Mouse (Mus musculus) thymus, adult 2 months (tissue): ENCODE measurements around the gene A930018P22Rik.
"Not testable (repeated sequence)": the region's sequence is repeated elsewhere in the genome, so short reads cannot be mapped to it uniquely, and the experiment has no call there.

Source experiments
- CTCF ChIP-seq: fragments of 200-500 bp; IDR thresholded peaks from 2 replicates; pipeline ENCODE4 v1.5.1; 2012; ENCODE audit warnings: mild to moderate bottlenecking, control low read depth, low read length, moderate library complexity, borderline replicate concordance; ENCODE audit not compliant: control insufficient read depth, poor library complexity, insufficient read depth; ENCODE audit errors: extremely low read depth
- POLR2A ChIP-seq: fragments of 200-500 bp; IDR thresholded peaks from 2 replicates; pipeline ENCODE4 v1.6.1; 2012; ENCODE audit warnings: mild to moderate bottlenecking, low read length, control low read depth, moderate library complexity; ENCODE audit not compliant: control insufficient read depth, poor library complexity, insufficient read depth; ENCODE audit errors: extremely low read depth

DNA sequence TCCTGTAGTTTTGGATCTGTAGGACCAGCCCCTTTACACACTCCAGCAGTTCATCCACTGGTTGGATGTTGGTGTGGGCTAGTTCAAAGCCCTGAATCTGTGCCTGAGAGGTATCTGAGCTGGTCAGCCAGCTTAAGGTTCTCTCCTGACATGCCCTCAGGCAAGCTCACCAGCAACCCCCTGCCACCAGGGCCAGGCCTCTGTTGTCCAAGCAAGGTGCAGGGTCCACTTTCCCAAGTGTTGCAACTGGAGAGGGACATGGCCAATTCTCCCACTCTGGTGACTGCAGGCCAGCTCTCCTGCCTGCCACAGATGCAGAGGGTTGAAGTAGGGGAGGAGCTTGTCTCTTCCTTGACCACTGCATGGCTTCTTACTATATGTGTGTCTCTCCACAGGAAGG is 38.5 kb upstream of the A930018P22Rik start:
- TF ChIP-seq CTCF, POLR2A: not testable (repeated sequence)
